Mouse (Mus musculus): ENCODE measurements around the gene Fstl3. TPM values are rescaled to one million over a fixed set of nuclear protein-coding genes. Genes with fewer than 3 reads are reported as not detected.

Gene Fstl3
- polyA plus RNA-seq, 1 experiment from 2014 or later, result 3.0 TPM

Other genes with a start within 250 kb of the Fstl3 start
- gene Plpp2, start 243.5 kb upstream of the Fstl3 start, polyA plus RNA-seq (2016; fragmentation: Nextera tagmentation; extraction: Ambion mirVana), result 20.4 and 21.2 TPM in 2 replicates
- 74.8 and 78.1 TPM in 2 replicates for gene Mier2, start 222.1 kb upstream of the Fstl3 start, polyA plus RNA-seq (2016; fragmentation: Nextera tagmentation; extraction: Ambion mirVana)
- not detected in 2 replicates for gene Theg, start 189.9 kb upstream of the Fstl3 start, polyA plus RNA-seq (2016; fragmentation: Nextera tagmentation; extraction: Ambion mirVana)
- gene C2cd4c, start 163.2 kb upstream of the Fstl3 start, polyA plus RNA-seq (2016; fragmentation: Nextera tagmentation; extraction: Ambion mirVana), result not detected in 2 replicates
- 12.0 and 12.2 TPM in 2 replicates for gene Shc2, start 139.4 kb upstream of the Fstl3 start, polyA plus RNA-seq (2016; fragmentation: Nextera tagmentation; extraction: Ambion mirVana)
- not detected in 2 replicates for gene Odf3l2, start 131.5 kb upstream of the Fstl3 start, polyA plus RNA-seq (2016; fragmentation: Nextera tagmentation; extraction: Ambion mirVana)
- 7.1 and 7.2 TPM in 2 replicates for gene Madcam1, start 112.7 kb upstream of the Fstl3 start, polyA plus RNA-seq (2016; fragmentation: Nextera tagmentation; extraction: Ambion mirVana)
- gene Tpgs1, start 107.9 kb upstream of the Fstl3 start, polyA plus RNA-seq (2016; fragmentation: Nextera tagmentation; extraction: Ambion mirVana), result 57.6 and 63.1 TPM in 2 replicates
- gene Cdc34, start 95.1 kb upstream of the Fstl3 start, polyA plus RNA-seq (2016; fragmentation: Nextera tagmentation; extraction: Ambion mirVana), result 139 and 149 TPM in 2 replicates
- gene Gzmm, start 88.3 kb upstream of the Fstl3 start, polyA plus RNA-seq (2016; fragmentation: Nextera tagmentation; extraction: Ambion mirVana), result 0.74 and 1.2 TPM in 2 replicates
- gene Bsg, start 72.8 kb upstream of the Fstl3 start, polyA plus RNA-seq (2016; fragmentation: Nextera tagmentation; extraction: Ambion mirVana), result 676 and 680 TPM in 2 replicates
- gene Hcn2, start 60.6 kb upstream of the Fstl3 start, polyA plus RNA-seq (2016; fragmentation: Nextera tagmentation; extraction: Ambion mirVana), result 0.15 TPM in 1 of 2 replicates, not detected in the other
- gene Polrmt, start 30.7 kb upstream of the Fstl3 start, polyA plus RNA-seq (2016; fragmentation: Nextera tagmentation; extraction: Ambion mirVana), result 54.0 and 54.1 TPM in 2 replicates
- 0.24 and 0.60 TPM in 2 replicates for gene Fgf22, start 22.2 kb upstream of the Fstl3 start, polyA plus RNA-seq (2016; fragmentation: Nextera tagmentation; extraction: Ambion mirVana)
- 108 and 113 TPM in 2 replicates for gene Rnf126, start 10.3 kb upstream of the Fstl3 start, polyA plus RNA-seq (2016; fragmentation: Nextera tagmentation; extraction: Ambion mirVana)
- gene Prss57, start 13.7 kb downstream of the Fstl3 start, polyA plus RNA-seq (2016; fragmentation: Nextera tagmentation; extraction: Ambion mirVana), result not detected in 2 replicates
- 121 TPM in 2 replicates for gene Palm, start 16.3 kb downstream of the Fstl3 start, polyA plus RNA-seq (2016; fragmentation: Nextera tagmentation; extraction: Ambion mirVana)
- 0.28 and 0.67 TPM in 2 replicates for gene Misp, start 43.7 kb downstream of the Fstl3 start, polyA plus RNA-seq (2016; fragmentation: Nextera tagmentation; extraction: Ambion mirVana)
- 373 and 403 TPM in 2 replicates for gene Ptbp1, start 77.2 kb downstream of the Fstl3 start, polyA plus RNA-seq (2016; fragmentation: Nextera tagmentation; extraction: Ambion mirVana)
- gene Prtn3, start 97.2 kb downstream of the Fstl3 start, polyA plus RNA-seq (2016; fragmentation: Nextera tagmentation; extraction: Ambion mirVana), result 15.1 and 15.3 TPM in 2 replicates
- 157 and 162 TPM in 2 replicates for gene Plppr3, start 97.4 kb downstream of the Fstl3 start, polyA plus RNA-seq (2016; fragmentation: Nextera tagmentation; extraction: Ambion mirVana)
- not detected in 2 replicates for gene Elane, start 109.0 kb downstream of the Fstl3 start, polyA plus RNA-seq (2016; fragmentation: Nextera tagmentation; extraction: Ambion mirVana)
- not detected in 2 replicates for gene Cfd, start 113.6 kb downstream of the Fstl3 start, polyA plus RNA-seq (2016; fragmentation: Nextera tagmentation; extraction: Ambion mirVana)
- 50.8 and 53.7 TPM in 2 replicates for gene Med16, start 131.7 kb downstream of the Fstl3 start, polyA plus RNA-seq (2016; fragmentation: Nextera tagmentation; extraction: Ambion mirVana)
- gene Gm26602, start 133.6 kb downstream of the Fstl3 start, polyA plus RNA-seq (2016; fragmentation: Nextera tagmentation; extraction: Ambion mirVana), result 5.5 and 21.1 TPM in 2 replicates
- gene Kiss1r, start 139.7 kb downstream of the Fstl3 start, polyA plus RNA-seq (2016; fragmentation: Nextera tagmentation; extraction: Ambion mirVana), result 1.1 and 1.2 TPM in 2 replicates
- gene R3hdm4, start 143.9 kb downstream of the Fstl3 start, polyA plus RNA-seq (2016; fragmentation: Nextera tagmentation; extraction: Ambion mirVana), result 149 and 161 TPM in 2 replicates
- gene Arid3a, start 149.8 kb downstream of the Fstl3 start, polyA plus RNA-seq (2016; fragmentation: Nextera tagmentation; extraction: Ambion mirVana), result 8.4 and 8.6 TPM in 2 replicates
- 120 and 122 TPM in 2 replicates for gene Wdr18, start 182.9 kb downstream of the Fstl3 start, polyA plus RNA-seq (2016; fragmentation: Nextera tagmentation; extraction: Ambion mirVana)
- gene Grin3b, start 193.4 kb downstream of the Fstl3 start, polyA plus RNA-seq (2016; fragmentation: Nextera tagmentation; extraction: Ambion mirVana), result 0.54 and 0.68 TPM in 2 replicates
- gene Tmem259, start 207.1 kb downstream of the Fstl3 start, polyA plus RNA-seq (2016; fragmentation: Nextera tagmentation; extraction: Ambion mirVana), result 20.7 and 22.5 TPM in 2 replicates
- 216 and 240 TPM in 2 replicates for gene Cnn2, start 211.3 kb downstream of the Fstl3 start, polyA plus RNA-seq (2016; fragmentation: Nextera tagmentation; extraction: Ambion mirVana)
- gene Abca7, start 219.2 kb downstream of the Fstl3 start, polyA plus RNA-seq (2016; fragmentation: Nextera tagmentation; extraction: Ambion mirVana), result 2.1 and 2.3 TPM in 2 replicates
- gene Arhgap45, start 239.4 kb downstream of the Fstl3 start, polyA plus RNA-seq (2016; fragmentation: Nextera tagmentation; extraction: Ambion mirVana), result 12.5 and 12.6 TPM in 2 replicates